Mouse (Mus musculus): ENCODE measurements around the gene Sult2b1.

DNA sequence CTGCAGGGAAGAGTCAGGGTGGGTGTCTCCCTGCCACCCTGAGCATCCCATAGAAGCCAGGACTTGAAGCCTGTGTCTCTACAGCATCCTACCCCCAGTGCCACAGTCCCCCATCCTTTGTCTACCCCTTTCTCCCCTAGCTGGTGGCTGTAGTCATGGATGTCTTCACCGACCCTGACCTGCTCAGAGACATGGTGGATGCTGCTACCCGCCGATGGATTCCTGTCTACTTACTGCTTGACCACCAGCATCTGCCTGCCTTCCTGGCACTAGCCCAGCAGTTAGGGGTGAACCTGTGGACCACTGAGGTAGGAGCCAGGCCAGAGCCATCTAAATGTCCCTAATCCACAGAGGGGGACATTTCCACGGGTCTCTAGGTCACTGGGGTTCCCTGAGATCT is 61.2 kb downstream of the Sult2b1 start:
- TF ChIP-seq POLR2A (IDR thresholded peaks at IDR 0.05; ENCODE audit: extremely low read depth, insufficient read depth, low read length), result no peak
- no peak for TF ChIP-seq CTCF (IDR thresholded peaks at IDR 0.05; ENCODE audit: low read depth, low read length)

Data from liver, adult 2 months (tissue).